Mouse (Mus musculus): Measurements from ENCODE around the gene Rbbp6. TPM values are rescaled to one million over a fixed set of nuclear protein-coding genes. Genes with fewer than 3 reads are reported as not detected.
A peak's percentile ranks its signal among the peaks of the same experiment; 100 is the strongest.

Rbbp6 gene
- polyA plus RNA-seq (2014; fragmentation: Nextera tagmentation; extraction: Ambion mirVana) = 28.7 and 34.0 TPM in 2 replicates

GRCm38 (mm10) chr7:122965386-122965785 is at the start of gene Rbbp6:
Rbbp6 (plus strand) TSS chr7:122965686.
- Histone ChIP-seq H3K9me3 (ENCODE audit: control insufficient read depth, low read length) (no peaks in the 10 kb centered on the region), H3K9ac (ENCODE audit: low read length) (no peak within 1 kb of the TSS), H3K27me3 (ENCODE audit: control insufficient read depth, insufficient read depth, low read length) (no peaks in the 10 kb centered on the region), H3K4me2 (ENCODE audit: low read depth) (no peak within 1 kb of the TSS), H3K27ac (ENCODE audit: low read depth, low read length) (no peak within 1 kb of the TSS), H3K4me1 (ENCODE audit: control insufficient read depth, insufficient read depth, low read length) (no peaks in the 10 kb centered on the region), H3K36me3 (ENCODE audit: control insufficient read depth, insufficient read depth, low read length) (no peaks in the 10 kb centered on the region), H3K4me3 (ENCODE audit: low read depth, low read length) (no peak within 1 kb of the TSS)
- DNase-seq (ENCODE audit: low spot score) = no peak
- ATAC-seq (ENCODE audit: insufficient read depth, low FRiP score, low TSS enrichment) = no peak
- WGBS = 88% methylated on average over 5 of the region's 5 CpGs

- Histone ChIP-seq H3K9ac (ENCODE audit: low read length) (no peak overlapping the region), H3K27me3 (ENCODE audit: control insufficient read depth, insufficient read depth, low read length) (no peaks in the 10 kb centered on the region), H3K4me3 (ENCODE audit: low read depth, low read length) (no peak overlapping the region), H3K4me1 (ENCODE audit: control insufficient read depth, insufficient read depth, low read length) (no peaks in the 10 kb centered on the region), H3K27ac (ENCODE audit: low read depth, low read length) (no peak overlapping the region), H3K36me3 (ENCODE audit: control insufficient read depth, insufficient read depth, low read length) (no peaks in the 10 kb centered on the region), H3K9me3 (ENCODE audit: control insufficient read depth, low read length) (no peaks in the 10 kb centered on the region), H3K4me2 (ENCODE audit: low read depth) (no peak overlapping the region)
- ATAC-seq (ENCODE audit: insufficient read depth, low FRiP score, low TSS enrichment) (peak; percentile 41; the same call in 1 of the 2 replicates), DNase-seq (ENCODE audit: low spot score) (peak; percentile 49)
- 46% methylated on average over 13 of the region's 13 CpGs for WGBS
Observed at GRCm38 (mm10) chr7:122919728-122920582, 45.5 kb upstream of the Rbbp6 start.

GRCm38 (mm10) chr7:122921537-122921936 is 43.9 kb upstream of the Rbbp6 start:
- DNase-seq (ENCODE audit: low spot score) (no peak), ATAC-seq (ENCODE audit: insufficient read depth, low FRiP score, low TSS enrichment) (no peak)
- Histone ChIP-seq H3K27ac (ENCODE audit: low read depth, low read length) (no peak overlapping the region), H3K9me3 (ENCODE audit: control insufficient read depth, low read length) (no peaks in the 10 kb centered on the region), H3K36me3 (ENCODE audit: control insufficient read depth, insufficient read depth, low read length) (no peaks in the 10 kb centered on the region), H3K4me3 (ENCODE audit: low read depth, low read length) (no peak overlapping the region), H3K4me2 (ENCODE audit: low read depth) (no peak overlapping the region), H3K4me1 (ENCODE audit: control insufficient read depth, insufficient read depth, low read length) (no peaks in the 10 kb centered on the region), H3K9ac (ENCODE audit: low read length) (no peak overlapping the region), H3K27me3 (ENCODE audit: control insufficient read depth, insufficient read depth, low read length) (no peaks in the 10 kb centered on the region)
- 83% methylated on average over 9 of the region's 9 CpGs for WGBS

GRCm38 (mm10) chr7:122924256-122924655 is 41.2 kb upstream of the Rbbp6 start:
- Histone ChIP-seq H3K9me3 (ENCODE audit: control insufficient read depth, low read length) (no peaks in the 10 kb centered on the region), H3K4me1 (ENCODE audit: control insufficient read depth, insufficient read depth, low read length) (no peaks in the 10 kb centered on the region), H3K4me2 (ENCODE audit: low read depth) (no peak overlapping the region), H3K4me3 (ENCODE audit: low read depth, low read length) (no peak overlapping the region), H3K27ac (ENCODE audit: low read depth, low read length) (no peak overlapping the region), H3K9ac (ENCODE audit: low read length) (no peak overlapping the region), H3K27me3 (ENCODE audit: control insufficient read depth, insufficient read depth, low read length) (no peaks in the 10 kb centered on the region), H3K36me3 (ENCODE audit: control insufficient read depth, insufficient read depth, low read length) (no peaks in the 10 kb centered on the region)
- 86% methylated on average over 3 of the region's 3 CpGs for WGBS
- ATAC-seq (ENCODE audit: insufficient read depth, low FRiP score, low TSS enrichment) (no peak), DNase-seq (ENCODE audit: low spot score) (no peak)

- Histone ChIP-seq H3K27ac (ENCODE audit: low read depth, low read length) (no peak overlapping the region), H3K4me3 (ENCODE audit: low read depth, low read length) (no peak overlapping the region), H3K36me3 (ENCODE audit: control insufficient read depth, insufficient read depth, low read length) (no peaks in the 10 kb centered on the region), H3K9me3 (ENCODE audit: control insufficient read depth, low read length) (no peaks in the 10 kb centered on the region), H3K4me2 (ENCODE audit: low read depth) (no peak overlapping the region), H3K27me3 (ENCODE audit: control insufficient read depth, insufficient read depth, low read length) (no peaks in the 10 kb centered on the region), H3K9ac (ENCODE audit: low read length) (no peak overlapping the region), H3K4me1 (ENCODE audit: control insufficient read depth, insufficient read depth, low read length) (no peaks in the 10 kb centered on the region)
- no peak for DNase-seq (ENCODE audit: low spot score)
- 48% methylated on average over 3 of the region's 3 CpGs for WGBS
- ATAC-seq (ENCODE audit: insufficient read depth, low FRiP score, low TSS enrichment) = no peak
Observed at GRCm38 (mm10) chr7:122930494-122930893, 35.0 kb upstream of the Rbbp6 start.

- H3K4me2 ChIP-seq (ENCODE audit: low read depth) = no peak overlapping the region
- no peaks in the 10 kb centered on the region for H3K36me3 ChIP-seq (ENCODE audit: control insufficient read depth, insufficient read depth, low read length)
- DNase-seq (ENCODE audit: low spot score) (no peak), ATAC-seq (ENCODE audit: insufficient read depth, low FRiP score, low TSS enrichment) (no peak)
- WGBS = 28% methylated on average over 1 of the region's 1 CpGs
- H3K4me3 ChIP-seq (ENCODE audit: low read depth, low read length) = no peak overlapping the region
- H3K4me1 ChIP-seq (ENCODE audit: control insufficient read depth, insufficient read depth, low read length) = no peaks in the 10 kb centered on the region
- no peaks in the 10 kb centered on the region for H3K27me3 ChIP-seq (ENCODE audit: control insufficient read depth, insufficient read depth, low read length)
- no peaks in the 10 kb centered on the region for H3K9me3 ChIP-seq (ENCODE audit: control insufficient read depth, low read length)
- no peak overlapping the region for H3K9ac ChIP-seq (ENCODE audit: low read length)
- no peak overlapping the region for H3K27ac ChIP-seq (ENCODE audit: low read depth, low read length)
Observed at GRCm38 (mm10) chr7:122932171-122932570, 33.3 kb upstream of the Rbbp6 start.

- H3K4me1 ChIP-seq (ENCODE audit: control insufficient read depth, insufficient read depth, low read length) = no peaks in the 10 kb centered on the region
- no peak overlapping the region for H3K9ac ChIP-seq (ENCODE audit: low read length)
- no peak overlapping the region for H3K4me3 ChIP-seq (ENCODE audit: low read depth, low read length)
- DNase-seq (ENCODE audit: low spot score) (no peak), ATAC-seq (ENCODE audit: insufficient read depth, low FRiP score, low TSS enrichment) (no peak)
- no peaks in the 10 kb centered on the region for H3K27me3 ChIP-seq (ENCODE audit: control insufficient read depth, insufficient read depth, low read length)
- no peaks in the 10 kb centered on the region for H3K36me3 ChIP-seq (ENCODE audit: control insufficient read depth, insufficient read depth, low read length)
- no peak overlapping the region for H3K4me2 ChIP-seq (ENCODE audit: low read depth)
- no peaks in the 10 kb centered on the region for H3K9me3 ChIP-seq (ENCODE audit: control insufficient read depth, low read length)
- H3K27ac ChIP-seq (ENCODE audit: low read depth, low read length) = no peak overlapping the region
Observed at GRCm38 (mm10) chr7:122936626-122937025, 28.9 kb upstream of the Rbbp6 start.

- Histone ChIP-seq H3K27me3 (ENCODE audit: control insufficient read depth, insufficient read depth, low read length) (no peaks in the 10 kb centered on the region), H3K9ac (ENCODE audit: low read length) (no peak overlapping the region), H3K4me1 (ENCODE audit: control insufficient read depth, insufficient read depth, low read length) (no peaks in the 10 kb centered on the region), H3K4me3 (ENCODE audit: low read depth, low read length) (no peak overlapping the region), H3K4me2 (ENCODE audit: low read depth) (no peak overlapping the region), H3K9me3 (ENCODE audit: control insufficient read depth, low read length) (no peaks in the 10 kb centered on the region), H3K36me3 (ENCODE audit: control insufficient read depth, insufficient read depth, low read length) (no peaks in the 10 kb centered on the region), H3K27ac (ENCODE audit: low read depth, low read length) (no peak overlapping the region)
- DNase-seq (ENCODE audit: low spot score) (no peak), ATAC-seq (ENCODE audit: insufficient read depth, low FRiP score, low TSS enrichment) (no peak)
- WGBS = 81% methylated on average over 1 of the region's 1 CpGs
Observed at GRCm38 (mm10) chr7:122938197-122938596, 27.3 kb upstream of the Rbbp6 start.

GRCm38 (mm10) chr7:122939181-122939580 is 26.3 kb upstream of the Rbbp6 start:
- DNase-seq (ENCODE audit: low spot score) = no peak
- WGBS = 86% methylated on average over 3 of the region's 3 CpGs
- Histone ChIP-seq H3K9ac (ENCODE audit: low read length) (no peak overlapping the region), H3K9me3 (ENCODE audit: control insufficient read depth, low read length) (no peaks in the 10 kb centered on the region), H3K4me1 (ENCODE audit: control insufficient read depth, insufficient read depth, low read length) (no peaks in the 10 kb centered on the region), H3K4me2 (ENCODE audit: low read depth) (no peak overlapping the region), H3K36me3 (ENCODE audit: control insufficient read depth, insufficient read depth, low read length) (no peaks in the 10 kb centered on the region), H3K4me3 (ENCODE audit: low read depth, low read length) (no peak overlapping the region), H3K27ac (ENCODE audit: low read depth, low read length) (no peak overlapping the region), H3K27me3 (ENCODE audit: control insufficient read depth, insufficient read depth, low read length) (no peaks in the 10 kb centered on the region)
- ATAC-seq (ENCODE audit: insufficient read depth, low FRiP score, low TSS enrichment) = no peak

All from neural tube, embryonic 11.5 days (tissue).